Mouse (Mus musculus): ENCODE results near the gene Masp1. TPM values are rescaled to one million over a fixed set of nuclear protein-coding genes. Genes with fewer than 3 reads are reported as not detected.

The Masp1 gene
- polyA plus RNA-seq, 1 experiment from 2014 or later = 1.4 TPM

GRCm38 (mm10) chr16:23529186-23529585 is 8.6 kb upstream of the Masp1 start:
- Histone ChIP-seq H3K4me3 (ENCODE audit: low read depth, low read length) (no peak overlapping the region), H3K9me3 (ENCODE audit: control insufficient read depth) (no peaks in the 10 kb centered on the region), H3K9ac (ENCODE audit: low read depth, low read length) (no peak overlapping the region), H3K4me1 (replicated peaks; ENCODE audit: control insufficient read depth, insufficient read depth, low read length) (no peaks in the 10 kb centered on the region), H3K27me3 (replicated peaks; ENCODE audit: control insufficient read depth, insufficient read depth, low read length) (no peaks in the 10 kb centered on the region), H3K36me3 (ENCODE audit: control insufficient read depth, insufficient read depth) (no peaks in the 10 kb centered on the region), H3K4me2 (replicated peaks; ENCODE audit: low read depth) (no peak overlapping the region), H3K27ac (ENCODE audit: low read depth, low read length) (no peak overlapping the region)
- TF ChIP-seq CTCF (IDR thresholded peaks at IDR 0.05; ENCODE audit: low read depth) = no peak
- ATAC-seq = no peak
- 66% methylated on average over 4 of the region's 4 CpGs for WGBS

- no peaks in the 10 kb centered on the region for H3K36me3 ChIP-seq (ENCODE audit: control insufficient read depth, insufficient read depth)
- ATAC-seq = no peak
- H3K27ac ChIP-seq (ENCODE audit: low read depth, low read length) = no peak overlapping the region
- WGBS = 90% methylated on average over 5 of the region's 5 CpGs
- no peaks in the 10 kb centered on the region for H3K27me3 ChIP-seq (replicated peaks; ENCODE audit: control insufficient read depth, insufficient read depth, low read length)
- no peaks in the 10 kb centered on the region for H3K9me3 ChIP-seq (ENCODE audit: control insufficient read depth)
- H3K4me3 ChIP-seq (ENCODE audit: low read depth, low read length) = no peak overlapping the region
- no peak overlapping the region for H3K4me2 ChIP-seq (replicated peaks; ENCODE audit: low read depth)
- no peak overlapping the region for H3K9ac ChIP-seq (ENCODE audit: low read depth, low read length)
- no peaks in the 10 kb centered on the region for H3K4me1 ChIP-seq (replicated peaks; ENCODE audit: control insufficient read depth, insufficient read depth, low read length)
- no peak for TF ChIP-seq CTCF (IDR thresholded peaks at IDR 0.05; ENCODE audit: low read depth)
Observed at GRCm38 (mm10) chr16:23522081-23522480, 1.5 kb upstream of the Masp1 start.

- Histone ChIP-seq H3K27me3 (replicated peaks; ENCODE audit: control insufficient read depth, insufficient read depth, low read length) (no peaks in the 10 kb centered on the region), H3K36me3 (ENCODE audit: control insufficient read depth, insufficient read depth) (no peaks in the 10 kb centered on the region), H3K4me1 (replicated peaks; ENCODE audit: control insufficient read depth, insufficient read depth, low read length) (no peaks in the 10 kb centered on the region), H3K27ac (ENCODE audit: low read depth, low read length) (no peak overlapping the region), H3K4me2 (replicated peaks; ENCODE audit: low read depth) (no peak overlapping the region), H3K9me3 (ENCODE audit: control insufficient read depth) (no peaks in the 10 kb centered on the region), H3K4me3 (ENCODE audit: low read depth, low read length) (no peak overlapping the region), H3K9ac (ENCODE audit: low read depth, low read length) (no peak overlapping the region)
- ATAC-seq = no peak
- WGBS = 38% methylated on average over 5 of the region's 5 CpGs
- no peak for TF ChIP-seq CTCF (IDR thresholded peaks at IDR 0.05; ENCODE audit: low read depth)
Observed at GRCm38 (mm10) chr16:23521092-23521491, 477 bp upstream of the Masp1 start.

GRCm38 (mm10) chr16:23519771-23520170 is 844 bp downstream of the Masp1 start:
- H3K9ac ChIP-seq (ENCODE audit: low read depth, low read length) = no peak overlapping the region
- H3K36me3 ChIP-seq (ENCODE audit: control insufficient read depth, insufficient read depth) = no peaks in the 10 kb centered on the region
- H3K4me2 ChIP-seq (replicated peaks; ENCODE audit: low read depth) = peak overlapping the region; percentile 47
- H3K9me3 ChIP-seq (ENCODE audit: control insufficient read depth) = no peaks in the 10 kb centered on the region
- H3K4me3 ChIP-seq (ENCODE audit: low read depth, low read length) = no peak overlapping the region; the same call in 1 of the 2 replicates
- H3K27ac ChIP-seq (ENCODE audit: low read depth, low read length) = no peak overlapping the region
- no peaks in the 10 kb centered on the region for H3K4me1 ChIP-seq (replicated peaks; ENCODE audit: control insufficient read depth, insufficient read depth, low read length)
- WGBS = 29% methylated on average over 1 of the region's 1 CpGs
- no peaks in the 10 kb centered on the region for H3K27me3 ChIP-seq (replicated peaks; ENCODE audit: control insufficient read depth, insufficient read depth, low read length)
- no peak for TF ChIP-seq CTCF (IDR thresholded peaks at IDR 0.05; ENCODE audit: low read depth)
- no peak for ATAC-seq

- WGBS = 77% methylated on average over 10 of the region's 10 CpGs
- no peak for ATAC-seq
- no peaks in the 10 kb centered on the region for H3K27me3 ChIP-seq (replicated peaks; ENCODE audit: control insufficient read depth, insufficient read depth, low read length)
- no peak overlapping the region for H3K4me2 ChIP-seq (replicated peaks; ENCODE audit: low read depth)
- H3K9ac ChIP-seq (ENCODE audit: low read depth, low read length) = no peak overlapping the region
- H3K27ac ChIP-seq (ENCODE audit: low read depth, low read length) = no peak overlapping the region
- no peaks in the 10 kb centered on the region for H3K36me3 ChIP-seq (ENCODE audit: control insufficient read depth, insufficient read depth)
- no peak for TF ChIP-seq CTCF (IDR thresholded peaks at IDR 0.05; ENCODE audit: low read depth)
- no peaks in the 10 kb centered on the region for H3K4me1 ChIP-seq (replicated peaks; ENCODE audit: control insufficient read depth, insufficient read depth, low read length)
- H3K9me3 ChIP-seq (ENCODE audit: control insufficient read depth) = no peaks in the 10 kb centered on the region
- no peak overlapping the region for H3K4me3 ChIP-seq (ENCODE audit: low read depth, low read length)
Observed at GRCm38 (mm10) chr16:23518567-23519369, 1.8 kb downstream of the Masp1 start.

- Histone ChIP-seq H3K9ac (ENCODE audit: low read depth, low read length) (no peak overlapping the region), H3K4me2 (replicated peaks; ENCODE audit: low read depth) (no peak overlapping the region), H3K27me3 (replicated peaks; ENCODE audit: control insufficient read depth, insufficient read depth, low read length) (no peaks in the 10 kb centered on the region), H3K9me3 (ENCODE audit: control insufficient read depth) (no peaks in the 10 kb centered on the region), H3K36me3 (ENCODE audit: control insufficient read depth, insufficient read depth) (no peaks in the 10 kb centered on the region), H3K4me1 (replicated peaks; ENCODE audit: control insufficient read depth, insufficient read depth, low read length) (no peaks in the 10 kb centered on the region), H3K27ac (ENCODE audit: low read depth, low read length) (no peak overlapping the region), H3K4me3 (ENCODE audit: low read depth, low read length) (no peak overlapping the region)
- ATAC-seq = no peak
- no peak for TF ChIP-seq CTCF (IDR thresholded peaks at IDR 0.05; ENCODE audit: low read depth)
- 65% methylated on average over 20 of the region's 20 CpGs for WGBS
Observed at GRCm38 (mm10) chr16:23517754-23518566, 2.7 kb downstream of the Masp1 start.
